Mouse (Mus musculus) ES-Bruce4 (cell line): ENCODE data around the gene Ino80b.

ENCODE experiments used
- CTCF ChIP-seq: IDR thresholded peaks from one replicate; pipeline ENCODE4 v1.8.1; 2011; ENCODE audit warnings: low read depth, low read length
- EP300 ChIP-seq: IDR thresholded peaks from 2 replicates; pipeline ENCODE4 v1.6.1; 2011; ENCODE audit warnings: low read depth, low read length; ENCODE audit not compliant: insufficient read depth
- POLR2A ChIP-seq: IDR thresholded peaks from one replicate; pipeline ENCODE4 v1.8.1; 2011; ENCODE audit warnings: low read length; ENCODE audit not compliant: insufficient read depth

DNA sequence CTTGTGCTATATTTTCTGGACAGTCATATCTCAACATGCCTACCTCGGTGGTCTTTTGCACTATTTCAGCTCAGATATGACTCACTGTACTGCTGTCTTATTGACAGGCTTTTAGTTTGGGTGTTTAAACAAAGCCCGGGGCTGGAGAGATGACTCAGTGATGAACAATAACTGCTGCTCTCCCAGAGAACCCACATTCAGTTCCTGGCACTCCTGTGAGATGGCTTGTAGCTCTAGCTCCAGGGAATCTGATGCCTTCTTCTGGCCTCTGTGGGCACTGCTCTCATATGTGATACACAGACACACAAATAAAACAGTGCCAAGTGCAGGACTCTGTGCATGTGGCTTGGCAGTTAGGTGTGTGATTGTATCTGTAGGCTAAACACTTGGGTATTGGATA, 20.0 kb upstream of the Ino80b start:
- no peak for TF ChIP-seq CTCF
- TF ChIP-seq EP300: no peak
- no peak for TF ChIP-seq POLR2A
